Mouse (Mus musculus) layer of hippocampus, adult 11-12 months (tissue): Measurements from ENCODE around the gene Slc25a33.

ENCODE experiments used
- DNase-seq: peaks from one replicate; pipeline ENCODE4 v3.0.0; 2022; ENCODE audit warnings: low spot score

Gene Slc25a33

DNA sequence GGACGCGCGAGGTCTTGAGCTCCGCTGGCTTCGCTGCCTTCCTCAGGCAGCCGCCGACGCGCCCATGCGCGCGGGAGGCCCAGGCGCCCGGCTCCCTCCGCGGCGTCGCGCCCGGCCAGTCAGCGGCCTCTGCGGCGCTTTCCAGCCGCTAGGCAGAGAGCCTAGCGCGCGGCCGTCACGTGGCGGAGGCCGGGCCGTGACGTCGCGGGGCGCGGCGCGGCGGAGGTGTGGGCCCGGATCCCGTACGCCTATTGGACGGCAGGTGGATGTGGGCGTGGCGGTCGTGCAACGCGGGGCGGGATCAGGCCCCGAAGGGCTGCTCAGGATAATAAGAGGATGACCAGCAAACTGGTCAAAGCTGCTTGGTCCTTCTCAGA lies at the start of gene Slc25a33:
Gene Slc25a33, minus strand, starts transcription at position 184 of the 377 bp plus-strand sequence.
- DNase-seq, result peak; percentile 97

DNA sequence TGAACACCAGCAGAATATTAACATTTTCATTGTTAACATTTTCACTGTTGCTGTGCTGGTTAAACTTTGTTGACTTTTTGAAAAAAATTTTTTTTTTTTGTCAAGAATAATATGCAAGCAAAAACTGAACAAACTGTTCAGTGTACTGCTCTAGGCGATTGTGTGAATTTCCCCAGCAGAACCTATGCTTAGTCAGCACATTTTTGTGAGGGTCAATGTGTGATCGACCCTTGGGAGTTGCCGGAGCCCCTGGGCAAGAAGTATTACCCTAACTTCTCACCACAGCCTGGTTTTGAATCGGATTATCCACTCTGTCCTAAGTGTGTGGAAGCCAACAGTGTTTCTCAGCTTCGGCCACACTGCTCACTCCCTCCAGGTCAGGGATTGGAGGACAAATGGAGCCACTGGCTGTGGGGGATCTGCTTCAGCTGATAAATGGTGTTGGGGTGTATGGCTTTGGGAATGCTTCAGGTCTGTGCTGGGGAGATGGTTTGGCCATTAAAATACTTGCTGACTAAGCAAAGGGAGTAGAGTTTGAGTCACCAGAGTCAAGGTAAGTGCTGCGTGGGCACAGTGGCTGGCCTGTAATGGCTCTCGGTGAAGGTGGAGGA lies 48.6 kb upstream of the Slc25a33 start:
- DNase-seq, result no peak

DNA sequence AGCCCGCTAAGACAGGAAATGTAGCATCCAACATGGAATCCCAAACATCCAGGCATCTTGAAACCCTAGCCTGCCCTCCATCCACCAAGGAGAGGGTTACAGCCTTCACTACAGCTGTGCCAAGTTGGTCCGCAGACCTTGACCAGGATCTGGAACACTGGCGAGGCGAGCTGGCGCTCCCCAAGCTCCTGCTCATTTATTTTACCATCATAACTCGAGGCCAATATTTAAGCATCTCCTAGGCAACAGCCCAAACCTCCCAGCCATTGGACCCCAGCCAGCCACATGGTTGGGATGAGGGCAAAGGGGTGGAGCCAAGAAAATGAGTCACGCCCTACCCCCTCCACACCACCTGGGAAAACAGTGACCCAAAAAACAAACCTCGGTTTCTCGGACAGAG lies 48.0 kb upstream of the Slc25a33 start:
- DNase-seq, result no peak

DNA sequence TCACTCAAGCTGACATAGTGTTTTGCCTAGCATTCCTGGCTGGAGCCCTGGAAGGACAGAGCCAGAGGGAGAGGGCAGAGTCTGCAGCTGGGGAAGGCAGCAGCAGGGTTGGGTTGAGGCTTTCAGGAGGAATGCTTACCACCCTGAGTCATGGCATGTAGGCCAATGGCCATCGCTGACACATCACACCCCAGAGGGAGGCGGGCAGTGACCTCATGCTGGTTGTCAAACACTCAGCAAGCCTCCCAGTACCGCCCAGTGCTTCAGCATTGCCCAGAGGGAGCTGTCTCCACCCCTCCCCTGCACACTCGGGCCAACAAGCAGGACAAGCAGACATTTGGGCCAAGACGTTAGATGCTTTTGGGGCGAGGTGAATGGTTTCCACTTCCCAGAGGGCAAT lies 46.5 kb upstream of the Slc25a33 start:
- no peak for DNase-seq

DNA sequence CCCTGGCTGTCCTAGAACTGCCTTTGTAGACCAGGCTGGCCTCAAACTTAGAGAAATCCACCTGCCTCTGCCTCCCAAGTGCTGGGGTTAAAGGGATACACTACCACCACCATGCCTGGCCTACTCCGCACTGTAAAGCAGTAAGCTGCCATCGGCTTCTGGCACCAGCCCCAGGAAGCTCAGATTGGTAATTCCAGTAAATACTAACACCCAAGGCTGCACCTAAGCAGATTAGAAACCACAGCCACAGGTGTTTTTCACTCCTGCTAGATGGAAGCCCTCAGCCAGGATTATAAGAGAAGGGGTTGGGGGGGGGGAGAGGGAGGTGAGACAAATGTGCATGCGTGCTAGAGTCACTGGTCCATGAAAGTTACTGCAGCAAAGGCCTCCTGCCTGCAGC lies 45.1 kb upstream of the Slc25a33 start:
- DNase-seq, result no peak

DNA sequence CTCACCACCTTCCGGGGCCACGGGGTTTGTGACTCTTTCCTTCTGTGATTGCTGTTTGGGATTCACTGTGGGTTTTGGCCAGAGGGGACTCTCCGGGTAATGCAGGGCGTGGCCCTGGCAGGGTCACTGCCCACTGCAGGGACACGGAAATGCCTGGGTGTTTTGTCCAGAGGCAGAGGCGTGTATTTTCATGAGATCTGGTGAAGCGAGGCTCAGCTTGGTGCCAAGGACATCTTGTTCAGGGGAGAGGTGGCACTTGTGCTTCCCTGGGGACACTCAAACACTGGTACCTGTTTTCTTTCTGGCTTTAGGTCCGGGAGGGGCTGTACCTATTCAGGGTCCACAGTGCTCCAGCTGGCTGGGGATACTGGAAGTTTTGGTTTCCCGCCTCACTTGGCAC lies 42.5 kb upstream of the Slc25a33 start:
- no peak for DNase-seq

DNA sequence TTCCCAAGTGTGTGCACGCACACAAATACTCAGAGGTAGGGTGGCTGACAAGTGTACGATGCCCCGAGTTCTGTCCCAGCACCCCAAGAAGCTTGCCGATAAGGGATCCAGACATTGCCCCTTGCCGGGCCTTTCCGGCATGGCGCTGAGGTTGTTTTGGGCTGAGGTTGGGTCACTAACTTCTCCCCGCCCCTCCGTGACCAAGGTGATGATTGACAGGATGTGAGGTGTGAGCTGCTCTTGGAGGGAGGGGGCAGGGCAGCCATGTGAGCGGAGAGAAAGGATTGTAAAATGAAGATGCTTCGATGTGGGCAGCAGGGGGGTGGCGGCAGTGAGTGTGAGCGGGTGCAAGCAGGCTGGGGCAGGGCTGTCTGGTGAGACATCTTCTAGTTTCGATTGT lies 41.5 kb upstream of the Slc25a33 start:
- DNase-seq, result no peak

DNA sequence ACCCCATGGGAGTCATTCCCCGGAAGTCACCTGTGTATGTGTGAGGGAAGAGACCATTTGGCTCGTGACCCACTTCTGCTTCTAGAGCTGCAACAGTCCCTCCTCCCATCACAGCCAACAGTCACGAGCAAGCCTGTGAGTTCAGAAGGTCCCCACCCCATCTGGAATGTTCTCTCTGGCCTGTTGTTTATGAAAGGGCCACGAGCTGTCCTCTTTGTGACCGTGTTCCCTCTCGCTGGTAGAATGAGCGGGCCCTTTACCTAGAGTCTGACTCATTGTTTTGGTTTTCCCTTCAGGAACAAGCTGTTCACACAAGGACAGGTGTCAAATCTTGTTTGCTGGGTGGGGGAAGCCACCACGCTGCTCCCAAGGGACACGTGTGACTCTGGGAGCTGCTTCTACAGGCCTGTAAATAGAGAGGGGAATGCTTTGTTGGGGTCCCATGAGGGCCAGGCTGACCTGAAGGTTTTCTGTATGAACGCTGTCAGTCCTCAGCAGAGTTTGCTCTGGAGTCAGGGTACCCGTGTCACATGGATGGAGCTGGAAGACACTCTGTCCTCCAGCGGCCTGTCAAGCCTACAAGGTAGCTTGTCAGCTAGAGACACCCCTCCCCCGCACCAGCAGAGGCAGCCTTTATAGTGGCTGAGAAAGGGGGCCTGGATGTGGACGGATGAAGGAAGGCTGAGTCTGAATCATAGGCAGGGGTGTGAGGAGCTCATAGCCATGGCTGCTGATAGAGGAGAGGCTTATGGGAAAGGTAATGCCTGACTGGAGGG lies 39.5 kb upstream of the Slc25a33 start:
- no peak for DNase-seq

DNA sequence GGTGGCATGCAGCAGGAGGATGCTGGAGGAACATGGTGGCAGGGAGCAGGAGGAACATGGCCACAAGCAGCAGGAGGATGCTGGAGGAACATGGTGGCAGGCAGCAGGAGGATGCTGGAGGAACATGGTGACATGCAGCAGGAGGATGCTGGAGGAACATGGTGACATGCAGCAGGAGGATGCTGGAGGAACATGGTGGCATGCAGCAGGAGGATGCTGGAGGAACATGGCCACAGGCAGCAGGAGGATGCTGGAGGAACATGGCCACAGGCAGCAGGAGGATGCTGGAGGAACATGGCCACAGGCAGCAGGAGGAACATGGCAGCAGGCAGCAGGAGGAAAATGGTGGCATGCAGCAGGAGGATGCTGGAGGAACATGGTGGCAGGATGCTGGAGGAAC lies 36.3 kb upstream of the Slc25a33 start:
- peak; percentile 55 for DNase-seq

DNA sequence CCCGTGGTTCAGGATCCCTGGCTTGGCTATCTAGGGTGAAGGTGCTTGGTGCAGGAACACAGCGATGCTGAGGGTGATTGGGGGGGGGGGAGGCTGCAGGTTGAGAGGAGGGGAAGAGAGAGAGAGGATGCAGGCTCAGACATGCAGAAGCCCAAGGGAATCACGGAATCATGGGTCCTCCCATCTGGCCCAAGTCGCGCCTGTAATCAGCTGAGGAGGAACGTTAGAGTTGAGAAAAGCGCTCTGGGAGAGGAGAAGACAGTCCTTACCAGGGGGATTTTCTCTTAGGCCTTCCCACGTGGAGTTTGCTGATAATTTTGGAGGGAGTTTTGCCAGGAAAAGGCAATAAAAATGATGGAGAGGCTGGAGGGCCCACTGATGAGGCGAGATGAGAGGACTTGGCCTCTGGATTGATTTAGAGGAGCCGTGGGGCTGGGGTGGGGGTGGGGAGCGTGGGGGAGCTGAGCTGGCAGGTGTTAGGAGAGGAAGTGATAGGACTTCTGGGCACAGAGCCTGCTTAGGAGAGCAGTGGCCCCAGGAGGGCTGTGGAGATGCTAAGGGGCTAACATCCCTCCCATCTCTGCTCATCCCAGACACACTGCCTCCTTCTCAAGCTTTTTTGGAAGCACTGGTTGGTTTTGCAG lies 34.6 kb upstream of the Slc25a33 start:
- no peak for DNase-seq

DNA sequence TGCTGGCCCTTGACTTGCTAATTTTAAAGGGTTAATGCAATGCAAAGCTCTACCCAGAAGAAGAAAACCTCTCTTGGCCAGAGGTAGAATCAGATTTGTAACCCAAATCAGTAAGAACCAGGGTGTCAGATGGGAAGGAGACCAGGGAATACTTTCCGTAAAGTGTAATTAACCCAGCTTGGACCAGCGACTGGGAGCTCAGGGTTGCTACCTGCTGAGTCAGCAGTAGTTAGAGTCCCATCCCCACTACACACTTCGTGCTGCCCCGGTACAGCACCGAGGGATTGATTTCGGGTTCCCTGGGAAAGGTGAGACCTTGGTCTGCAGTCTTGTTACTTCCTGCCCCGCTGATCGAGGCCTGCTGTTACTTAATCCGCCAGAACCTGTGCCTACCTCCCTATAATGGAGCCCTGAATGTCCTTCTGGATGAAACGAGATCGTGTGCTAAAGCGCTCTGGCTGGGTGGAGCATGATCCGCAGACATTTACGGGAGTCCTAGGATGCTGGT lies 34.0 kb upstream of the Slc25a33 start:
- no peak for DNase-seq

DNA sequence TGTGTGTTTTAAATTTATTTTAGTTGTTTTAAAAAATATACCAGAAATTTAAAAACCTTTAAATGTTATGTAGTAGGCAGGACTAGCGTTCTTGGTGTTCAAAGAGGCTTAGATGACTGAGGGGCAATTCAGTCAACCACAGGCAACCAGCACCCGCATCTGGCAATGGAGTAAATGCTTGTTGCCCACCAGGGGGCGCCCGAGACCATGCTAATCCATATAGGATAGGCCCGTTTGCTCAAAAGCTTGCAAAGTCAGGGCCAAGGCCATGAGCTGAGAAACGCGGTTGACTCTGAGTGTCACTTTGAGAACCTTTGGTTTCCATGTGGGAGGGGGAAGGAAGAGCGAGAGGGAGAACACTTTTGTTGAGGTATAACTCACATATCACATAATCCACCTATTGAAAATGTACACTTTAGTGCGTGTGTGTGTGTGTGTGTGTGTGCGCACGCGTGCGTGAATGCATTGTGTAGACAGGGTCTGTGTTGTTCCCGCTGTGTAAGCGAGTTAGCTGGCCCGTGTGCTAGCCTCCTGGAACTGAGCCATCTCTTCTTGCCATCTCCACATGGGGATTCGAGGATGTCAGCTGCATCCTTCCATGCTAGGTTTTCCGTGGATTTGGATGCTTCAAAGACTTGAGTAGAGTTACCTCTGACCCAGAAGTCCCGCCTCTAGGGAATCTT lies 32.8 kb upstream of the Slc25a33 start:
- DNase-seq, result peak; percentile 84

DNA sequence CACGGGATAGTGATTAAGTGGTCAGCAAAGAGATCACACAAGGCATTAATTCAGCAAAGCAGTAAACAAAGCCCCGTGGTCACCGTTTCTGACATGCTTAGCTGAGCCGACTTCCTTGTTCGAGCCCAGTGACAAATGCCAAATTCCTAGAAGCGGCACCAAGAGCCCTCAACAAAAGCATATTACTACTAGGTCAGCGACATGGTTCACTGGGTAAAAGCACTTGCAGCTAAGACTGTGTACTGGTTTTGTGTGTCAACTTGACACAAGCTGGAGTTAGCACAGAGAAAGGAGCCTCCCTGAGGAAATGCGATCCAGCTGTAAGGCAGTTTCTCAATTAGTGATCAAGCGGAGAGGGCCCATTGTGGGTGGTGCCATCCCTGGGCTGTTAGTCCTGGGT lies 28.2 kb upstream of the Slc25a33 start:
- DNase-seq, result no peak

DNA sequence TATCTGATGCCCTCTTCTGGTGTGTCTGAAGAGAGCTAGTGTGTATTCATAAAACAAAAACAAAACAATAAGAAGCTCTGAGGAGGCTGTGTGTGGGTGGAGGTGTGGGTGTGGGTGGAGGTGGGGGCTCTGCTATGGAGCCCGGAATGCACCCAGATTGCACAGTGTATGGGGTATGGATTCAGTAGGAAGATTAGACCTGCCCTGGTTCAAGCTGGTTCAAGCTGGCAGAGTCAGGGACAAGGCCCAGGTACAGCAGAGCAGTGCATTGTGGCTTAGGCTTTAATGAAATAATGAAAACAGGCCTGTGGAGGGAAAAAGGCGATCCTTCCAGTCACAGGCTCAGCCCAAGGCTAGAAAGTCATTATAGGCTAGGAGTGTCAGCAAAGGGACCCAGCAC lies 26.5 kb upstream of the Slc25a33 start:
- no peak for DNase-seq

DNA sequence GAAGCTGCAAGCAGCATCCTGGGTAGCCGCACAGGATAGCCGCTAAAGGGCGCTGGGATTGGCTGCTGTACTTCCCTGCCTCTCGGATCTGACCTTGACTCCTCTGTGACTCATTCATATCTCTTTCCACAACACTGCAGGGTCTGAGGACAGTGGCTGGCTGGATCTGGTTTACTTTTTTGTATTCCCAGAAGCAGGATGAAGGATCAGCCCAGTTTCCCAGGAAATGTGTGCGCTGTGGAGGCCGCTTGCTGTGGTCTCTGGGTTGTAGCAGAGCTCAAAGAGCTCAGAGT lies 26.0 kb upstream of the Slc25a33 start:
- no peak for DNase-seq

DNA sequence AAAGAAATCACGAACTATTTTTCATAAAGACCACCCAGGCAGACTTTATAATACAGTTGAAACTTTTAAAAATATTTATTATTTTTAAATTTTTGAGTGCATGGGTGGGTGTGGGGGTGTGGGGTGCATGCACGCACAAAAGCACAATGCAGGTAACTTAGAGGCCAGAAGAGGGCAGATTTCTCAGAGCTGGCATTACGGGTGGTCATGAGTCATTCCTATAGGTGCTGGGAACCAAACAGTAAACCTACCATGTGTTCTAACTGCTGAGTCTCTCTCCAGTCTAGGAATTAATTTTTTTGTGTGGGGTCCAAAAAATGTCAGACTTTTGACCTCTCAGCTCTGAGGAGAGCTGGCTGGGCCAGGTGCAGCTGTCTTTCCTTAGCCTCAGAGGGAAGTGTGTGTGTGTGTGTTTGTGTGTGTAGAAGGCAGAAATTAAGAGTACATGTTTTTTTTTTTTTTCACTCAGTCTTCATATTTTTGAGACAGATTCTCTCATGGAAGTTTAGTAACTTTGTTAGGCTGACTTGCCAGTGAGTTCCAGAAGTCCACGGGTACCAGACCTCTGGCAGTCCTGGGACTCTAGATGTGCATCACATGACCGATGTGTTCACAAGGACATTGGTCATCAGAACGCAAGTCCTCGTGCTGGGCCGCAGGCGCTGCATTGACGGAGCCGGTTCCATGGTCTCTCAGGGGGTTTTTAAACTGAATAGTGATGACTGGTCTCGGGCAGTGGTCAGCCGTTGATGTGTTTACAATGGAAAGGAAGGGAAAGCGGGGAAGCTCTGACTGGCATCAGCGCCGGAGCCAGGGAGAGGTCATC lies 25.5 kb upstream of the Slc25a33 start:
- no peak for DNase-seq

DNA sequence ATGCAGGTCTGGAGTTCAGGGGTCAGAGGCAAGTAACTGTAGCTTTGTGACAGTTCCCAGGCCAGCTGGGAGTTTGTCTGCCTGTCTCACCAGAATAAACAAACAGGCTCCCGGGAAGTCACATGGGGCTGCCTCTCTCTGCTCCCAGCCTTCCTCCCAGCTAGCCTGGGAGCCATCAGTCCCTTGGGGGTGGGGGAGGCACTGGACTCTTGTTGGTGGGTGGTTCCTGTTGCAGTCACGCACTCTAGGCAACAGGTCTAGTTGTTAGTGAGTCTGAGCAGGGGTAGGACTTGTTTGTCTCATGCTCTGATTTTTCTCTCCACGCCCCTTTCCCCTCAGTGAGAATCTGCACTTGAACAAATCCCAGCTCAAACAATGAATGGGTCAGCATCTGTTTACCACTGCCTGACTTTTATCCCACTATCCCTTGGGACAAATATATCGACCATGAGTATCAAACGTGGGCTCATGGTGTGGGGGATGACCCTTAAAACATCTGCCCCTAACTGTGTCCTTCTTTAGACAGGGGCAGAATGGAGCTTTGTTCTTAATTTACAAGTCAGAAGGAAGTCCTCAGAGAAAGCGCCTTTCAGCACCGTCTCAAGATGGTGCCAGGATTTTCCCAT lies 24.7 kb upstream of the Slc25a33 start:
- no peak for DNase-seq

DNA sequence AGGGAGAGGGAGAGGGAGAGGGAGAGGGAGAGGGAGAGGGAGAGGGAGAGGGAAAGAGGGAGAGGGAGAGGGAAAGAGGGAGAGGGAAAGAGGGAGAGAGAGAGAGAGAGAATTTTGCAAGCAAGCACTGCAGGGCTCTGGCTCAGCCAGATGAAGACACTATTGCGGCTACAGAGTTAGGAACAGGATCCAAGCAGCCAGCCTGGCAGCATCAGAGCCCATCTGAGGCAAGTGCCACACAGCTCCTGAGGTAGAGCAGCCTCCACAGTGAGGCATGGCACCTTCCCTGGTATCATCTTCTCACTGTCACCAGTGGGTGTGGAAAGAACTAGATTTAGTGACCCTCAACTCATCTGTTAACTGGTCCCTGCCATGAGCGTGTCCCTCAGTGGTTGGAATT lies 24.0 kb upstream of the Slc25a33 start:
- no peak for DNase-seq

DNA sequence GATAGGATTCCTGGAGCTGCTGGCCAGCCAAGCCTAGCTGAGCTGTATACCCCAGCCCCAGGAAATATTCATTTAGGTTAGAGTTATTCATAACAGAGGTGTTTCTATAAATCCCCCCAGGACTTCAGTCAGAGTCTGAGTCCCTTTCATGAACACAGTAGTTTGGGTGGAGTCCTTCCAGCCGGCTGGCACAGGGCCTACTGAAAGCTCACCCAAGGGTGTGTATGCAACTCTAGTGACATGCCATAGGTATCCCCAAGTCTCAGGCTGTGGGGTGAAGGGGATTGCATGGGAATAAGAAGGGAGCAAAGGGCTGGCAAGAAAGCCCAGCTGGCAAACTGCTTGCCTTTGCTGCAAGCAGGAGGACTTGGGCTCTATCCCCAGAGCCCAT lies 23.1 kb upstream of the Slc25a33 start:
- no peak for DNase-seq

DNA sequence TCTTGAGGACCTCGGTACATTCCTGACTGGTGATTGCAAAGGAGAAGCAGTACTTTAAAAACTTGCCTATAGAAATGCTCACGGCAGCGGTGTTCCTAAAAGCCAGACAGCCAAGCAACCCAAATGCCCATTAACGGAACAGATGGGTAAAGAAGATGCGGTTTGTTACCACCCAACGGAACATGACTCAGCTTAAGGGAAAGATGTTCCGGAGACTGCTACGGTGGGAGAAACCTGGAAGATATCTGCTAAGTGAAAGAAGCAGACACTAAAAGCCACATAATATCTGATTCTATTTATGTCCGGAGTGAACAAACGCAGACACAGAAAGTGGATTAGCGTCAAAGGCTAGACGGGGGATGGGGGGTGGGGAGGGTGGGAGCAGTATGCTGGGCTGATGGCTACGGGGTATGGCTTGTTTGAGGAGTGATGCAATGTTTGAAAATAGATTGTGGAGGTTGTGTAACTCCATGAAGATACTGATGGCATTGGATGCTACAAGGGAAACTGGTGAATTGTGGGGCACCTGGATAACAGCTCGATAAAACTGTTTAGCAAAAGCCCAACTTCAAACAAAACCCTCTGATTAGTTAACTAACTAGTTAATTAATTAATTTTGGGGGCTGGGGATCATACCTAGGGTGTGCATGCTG lies 22.6 kb upstream of the Slc25a33 start:
- DNase-seq, result no peak

DNA sequence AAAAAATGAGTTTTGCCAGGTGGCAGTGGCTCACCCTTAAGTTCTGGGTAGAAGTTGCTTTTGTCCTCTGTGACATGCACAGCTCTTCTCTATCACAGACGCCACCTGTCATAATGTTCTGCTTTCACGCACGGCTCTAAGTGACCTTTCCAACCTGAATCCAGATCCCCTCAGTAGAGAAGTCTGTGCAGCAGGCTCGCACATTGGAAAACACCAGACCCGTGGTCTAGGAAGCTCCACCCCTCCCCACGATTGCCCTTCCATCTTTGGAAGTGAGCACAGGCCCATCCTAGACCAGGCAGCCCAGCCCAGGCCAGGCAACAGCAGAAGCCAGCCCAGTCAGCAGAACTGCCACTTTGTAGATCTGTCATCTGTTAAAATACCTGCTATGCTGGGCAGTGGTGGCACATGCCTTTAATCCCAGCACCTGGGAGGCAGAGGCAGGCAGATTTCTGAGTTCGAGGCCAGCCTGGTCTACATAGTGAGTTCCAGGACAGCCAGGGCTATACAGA lies 20.9 kb upstream of the Slc25a33 start:
- no peak for DNase-seq
